Mouse (Mus musculus) right cerebral cortex, postnatal 4 days (tissue): ENCODE data around the gene Nynrin.

Source experiments
- DNase-seq: peaks from one replicate; pipeline ENCODE4 v3.0.0-alpha.2; 2022

Gene Nynrin

DNA sequence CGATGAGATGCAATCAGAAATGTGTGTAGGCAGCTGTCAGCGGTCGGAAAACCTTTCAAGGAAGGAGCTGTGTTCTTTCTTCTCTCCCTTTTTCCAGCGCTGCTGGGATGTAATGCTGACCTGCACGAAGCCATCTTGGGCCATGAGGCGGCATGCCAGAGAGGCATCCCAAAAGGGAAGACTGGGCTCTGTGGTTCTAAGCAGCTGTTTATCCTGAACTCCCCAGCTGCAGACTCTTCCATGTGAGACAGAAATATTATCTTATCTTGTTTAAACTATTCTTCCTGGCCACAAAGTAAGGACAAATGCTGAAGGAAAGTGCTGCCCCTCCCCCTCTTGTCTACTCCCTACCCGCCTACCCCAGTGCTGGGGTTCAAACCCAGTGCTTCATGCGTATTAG, 27.2 kb downstream of the Nynrin start:
- no peak for DNase-seq

DNA sequence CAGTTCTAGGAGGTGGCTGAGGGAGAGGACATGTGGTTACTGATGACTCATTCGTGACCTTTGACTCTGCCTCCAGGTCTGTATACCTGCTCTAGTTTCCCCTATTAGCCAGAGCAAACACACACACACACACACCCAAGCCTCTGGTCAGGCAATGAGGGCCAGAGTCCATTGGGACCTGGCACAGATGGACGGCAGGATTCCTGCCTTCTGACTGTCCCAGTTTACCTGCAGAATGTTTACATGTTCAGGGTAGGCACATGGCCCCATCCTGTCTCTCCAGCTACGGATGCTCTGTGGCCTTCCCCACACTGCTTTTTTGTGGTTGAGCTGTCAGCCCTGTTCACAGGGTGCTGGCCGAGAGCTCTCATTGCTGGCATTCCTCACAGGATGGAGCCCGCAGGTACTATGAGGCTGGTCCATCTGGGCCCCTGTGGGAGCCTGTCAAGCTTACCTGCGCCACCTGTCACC, 28.4 kb downstream of the Nynrin start:
- no peak for DNase-seq

DNA sequence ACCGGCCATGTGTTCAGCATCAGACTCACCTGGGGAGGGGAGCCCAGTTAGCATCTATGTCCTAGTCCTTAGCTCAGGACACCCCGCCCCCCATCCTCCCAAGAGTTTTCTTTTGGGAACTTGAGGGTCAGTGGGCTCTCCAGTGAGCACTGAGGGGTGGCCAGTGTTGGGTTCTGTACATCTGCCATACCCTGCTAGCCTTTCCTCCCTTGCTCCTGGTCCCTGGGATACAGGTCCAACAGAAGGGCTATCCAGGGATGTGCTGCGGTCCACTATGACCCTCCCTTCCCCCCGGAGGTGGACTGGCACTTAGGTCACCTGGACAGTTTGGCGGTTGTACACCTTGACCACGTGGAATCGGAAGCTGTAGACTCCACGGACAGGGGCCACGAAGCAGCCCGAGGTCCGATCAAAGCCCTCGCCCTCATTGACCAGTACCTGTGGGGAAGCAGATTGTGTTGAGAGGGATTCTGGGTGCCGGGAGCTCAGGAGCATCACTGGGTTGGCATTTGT, 29.4 kb downstream of the Nynrin start:
- DNase-seq = no peak

DNA sequence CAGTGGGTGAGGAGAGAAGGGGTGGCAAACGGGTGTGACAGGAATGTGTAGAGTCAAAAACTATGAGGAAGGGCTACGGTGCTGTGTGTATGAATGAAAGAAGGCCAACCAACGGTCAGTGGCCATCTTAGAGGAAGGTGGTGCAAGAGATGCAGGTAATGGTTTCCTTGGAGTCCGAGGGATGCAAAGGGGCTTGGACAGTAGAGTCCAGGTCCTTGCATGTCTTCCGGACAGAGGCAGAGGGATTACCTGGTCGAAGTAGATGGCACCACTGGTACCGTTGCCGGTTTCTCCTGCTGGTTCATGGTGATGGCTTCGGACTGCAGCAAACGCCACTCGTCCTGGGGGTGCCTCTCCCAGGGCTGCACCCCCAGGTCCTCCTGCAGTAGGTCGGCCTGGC, 29.9 kb downstream of the Nynrin start:
- no peak for DNase-seq

DNA sequence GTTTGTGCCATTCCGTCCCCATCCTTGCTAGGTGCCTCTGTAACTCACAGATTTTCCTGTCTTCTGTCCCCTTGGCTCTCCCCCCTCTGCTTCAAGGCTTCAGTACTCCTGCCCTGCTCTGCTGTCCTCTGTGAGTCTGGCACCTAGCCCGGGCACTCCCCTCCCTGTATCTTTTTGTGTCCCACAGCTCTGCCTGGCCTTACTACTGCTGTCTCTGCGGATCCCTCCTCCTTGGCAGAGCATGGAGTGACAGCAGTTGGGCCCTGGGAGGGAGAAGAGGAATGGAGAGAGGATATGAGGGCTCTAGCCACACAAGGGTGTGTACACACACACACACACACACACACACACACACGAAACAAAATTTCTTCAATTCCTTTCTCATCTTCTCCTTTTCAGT, 30.4 kb downstream of the Nynrin start, which contains the start of gene Cbln3:
TSS of gene Cbln3 (minus strand) at position 227 of the 400 bp plus-strand sequence.
- DNase-seq = peak; percentile 47

DNA sequence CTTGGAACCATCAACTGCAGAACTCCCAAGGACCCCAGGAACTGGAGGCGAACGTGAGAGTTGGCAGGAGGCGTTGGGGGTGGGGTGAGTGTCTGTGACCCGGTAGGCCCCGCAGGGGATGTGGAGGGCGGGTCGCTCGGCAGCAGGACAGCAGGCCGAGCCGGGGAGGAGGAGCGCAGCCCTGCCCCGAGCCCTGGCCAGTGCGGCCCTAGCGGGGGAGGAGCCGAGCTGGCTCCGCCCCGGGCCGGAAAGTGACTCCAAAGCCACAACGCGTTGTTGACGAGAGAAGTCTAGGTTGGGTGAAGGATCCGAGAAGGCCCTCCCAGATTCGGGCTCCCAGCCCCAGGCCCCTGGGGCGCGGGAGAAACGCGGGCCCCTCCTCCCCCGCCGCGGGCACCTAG, 30.9 kb downstream of the Nynrin start, which contains the start of gene Khnyn:
TSS of gene Khnyn (plus strand) at position 235 of the 401 bp plus-strand sequence.
- DNase-seq = peak; percentile 66

DNA sequence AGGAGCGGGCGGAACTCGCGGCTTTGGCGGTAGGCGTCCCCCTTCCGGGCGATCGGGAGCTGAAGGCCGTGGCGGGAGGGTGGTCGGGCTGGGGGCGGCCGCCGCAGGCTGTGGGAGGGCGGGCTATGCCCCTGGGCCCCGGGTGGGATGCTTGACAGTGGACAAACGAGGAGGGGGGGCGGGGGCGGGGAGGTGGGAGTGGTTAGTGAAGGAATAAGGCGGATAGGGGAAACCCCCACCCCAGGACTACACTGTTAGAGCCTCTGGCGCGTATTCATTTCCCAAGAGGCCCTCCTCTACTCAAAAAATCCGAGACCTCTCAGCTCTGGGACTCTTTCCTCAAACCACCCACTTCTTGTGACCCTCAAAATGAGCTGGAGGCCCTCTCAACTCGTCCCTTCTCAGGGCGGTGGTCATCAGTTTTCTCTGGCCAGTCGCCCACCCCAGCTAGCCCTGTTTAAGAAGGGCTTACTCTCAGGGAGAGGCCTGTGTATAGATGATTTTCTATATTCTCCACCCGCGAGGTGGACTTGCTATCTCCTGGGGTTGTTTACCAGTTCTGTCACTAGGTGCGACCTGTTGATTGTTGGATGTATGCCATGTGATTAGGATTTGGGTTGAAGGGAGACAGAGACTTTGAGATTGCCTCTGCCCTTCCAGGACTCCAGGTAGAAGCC, 31.4 kb downstream of the Nynrin start:
- no peak for DNase-seq

DNA sequence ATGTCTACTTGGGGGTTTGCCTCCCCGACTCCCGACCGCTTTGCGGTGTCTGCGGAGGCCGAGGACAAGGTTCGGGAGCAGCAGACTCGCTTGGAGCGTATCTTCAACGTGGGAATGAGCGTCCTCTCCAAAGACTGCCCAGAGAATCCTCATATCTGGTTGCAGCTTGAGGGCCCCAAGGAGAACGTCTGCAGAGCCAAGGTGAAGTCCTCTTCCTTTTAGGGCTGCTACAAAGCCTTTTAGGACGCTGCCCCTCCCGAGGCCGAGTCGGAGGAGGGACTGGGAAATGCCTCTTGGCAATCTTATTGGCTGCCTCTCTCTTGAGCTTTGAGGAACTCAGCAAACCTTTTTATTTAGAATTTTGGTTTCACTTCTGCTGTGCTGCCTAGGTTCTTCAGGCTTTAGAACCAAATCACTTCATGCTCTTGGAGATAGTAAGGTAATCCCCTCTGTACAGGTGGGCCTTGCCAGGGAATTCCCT, 32.0 kb downstream of the Nynrin start:
- DNase-seq = no peak

DNA sequence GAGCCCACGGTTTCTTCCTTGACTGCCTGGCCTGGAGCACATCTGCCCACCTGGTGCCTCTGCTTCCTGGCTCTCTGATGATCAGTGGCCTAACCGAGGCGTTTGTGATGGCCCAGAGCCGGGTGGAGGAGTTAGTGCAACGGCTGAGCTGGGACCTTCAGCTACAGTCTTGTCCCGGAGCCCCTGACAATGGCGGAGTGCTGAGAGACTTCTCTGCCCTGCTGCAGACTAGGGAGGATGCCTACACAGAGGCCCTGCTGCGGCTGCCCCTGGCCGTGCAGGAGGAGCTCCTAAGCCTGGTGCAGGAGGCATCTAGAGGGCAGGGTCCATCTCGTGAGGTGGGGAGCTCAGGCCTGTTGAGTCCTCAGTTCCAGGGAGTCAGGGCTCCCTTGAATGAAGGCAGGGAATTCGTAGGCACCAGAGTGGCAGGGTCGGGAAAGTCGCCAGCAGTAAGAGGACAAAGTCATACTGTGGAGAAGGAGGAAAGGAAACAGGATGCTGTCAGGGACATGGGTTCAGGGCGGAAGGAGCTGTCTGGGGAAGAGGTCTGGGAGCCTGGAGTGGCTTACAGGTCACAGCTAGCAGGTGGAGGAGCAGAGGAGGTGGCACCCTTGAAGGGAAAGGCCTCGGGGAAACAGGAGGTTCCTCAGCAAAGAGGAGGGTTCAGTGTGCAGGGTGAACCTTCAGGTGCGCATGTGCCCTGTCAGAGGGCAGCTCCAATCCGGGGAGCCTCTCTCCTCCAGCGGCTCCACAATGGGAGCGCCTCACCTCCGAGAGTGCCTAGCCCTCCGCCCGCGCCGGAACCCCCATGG, 33.0 kb downstream of the Nynrin start:
- DNase-seq = no peak

DNA sequence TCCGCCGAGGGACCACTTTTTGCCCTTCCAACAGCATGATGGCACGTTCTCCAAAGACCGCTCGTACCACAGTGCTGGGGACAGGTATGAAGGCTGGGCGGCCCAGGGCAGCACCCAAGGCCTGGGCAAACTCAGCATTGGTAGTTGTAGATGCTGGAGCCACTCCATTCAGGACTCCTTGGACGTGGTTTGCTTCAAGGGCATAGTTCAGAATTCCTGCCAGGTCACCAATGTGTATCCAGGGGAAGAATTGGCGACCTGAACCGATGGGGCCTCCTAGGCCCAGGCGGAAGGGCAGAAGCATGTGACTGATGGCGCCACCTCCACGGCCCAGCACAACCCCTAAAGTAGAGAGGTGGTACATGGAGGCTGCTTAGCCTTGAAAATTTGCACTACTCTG, 43.9 kb downstream of the Nynrin start:
- no peak for DNase-seq

DNA sequence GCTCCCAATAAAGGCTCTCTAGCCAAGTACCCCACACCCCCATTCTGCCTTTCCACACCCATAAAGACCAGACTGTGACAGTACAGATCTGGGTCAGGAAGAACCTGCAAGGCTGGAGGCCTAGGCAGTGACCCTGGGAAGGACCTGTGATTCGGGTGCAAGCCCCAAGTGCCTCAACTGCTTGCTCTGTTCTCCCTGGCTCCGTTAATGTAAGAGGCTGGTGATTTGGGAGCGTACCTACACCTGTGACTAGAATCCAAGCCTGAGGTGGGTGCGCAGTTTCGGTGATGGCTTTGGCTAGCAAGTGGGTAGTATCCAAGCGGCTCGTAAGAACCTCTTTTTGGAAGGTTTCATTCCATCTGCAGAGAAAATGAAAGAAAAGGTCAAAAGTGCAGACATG, 45.1 kb downstream of the Nynrin start:
- DNase-seq = no peak

DNA sequence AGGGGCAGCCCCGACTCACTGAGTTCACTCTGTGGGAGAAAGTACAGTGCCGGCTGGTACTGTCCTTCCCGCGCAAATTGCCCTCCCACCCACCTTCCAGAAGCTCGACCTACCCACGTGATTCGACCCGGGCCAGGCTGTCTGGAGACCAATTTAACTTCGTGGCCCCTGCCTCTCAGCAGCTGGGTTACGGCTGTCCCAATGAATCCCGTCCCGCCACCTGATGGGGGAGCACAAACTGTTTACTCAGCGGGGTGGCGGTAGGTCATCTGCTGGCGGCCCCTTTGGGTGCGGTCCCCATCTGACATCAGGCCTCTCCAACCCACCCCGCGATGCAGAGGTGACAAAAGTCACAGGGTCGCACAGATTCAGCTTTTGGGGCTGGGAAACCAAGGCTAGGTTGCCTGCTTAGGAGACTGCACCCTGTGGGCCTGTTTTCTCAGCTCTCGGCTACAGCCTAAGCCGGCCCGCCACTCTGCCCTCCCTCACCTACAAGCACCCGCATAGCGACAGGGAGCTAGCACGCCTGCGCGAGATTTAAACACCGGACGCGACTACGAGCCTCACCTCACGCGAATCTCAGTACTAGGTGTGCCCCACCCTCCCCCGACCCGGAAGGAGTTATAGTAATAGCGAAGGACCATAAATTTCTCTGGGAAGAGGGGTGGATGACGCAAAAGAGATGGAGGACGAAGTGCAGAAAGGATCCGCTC, 46.0 kb downstream of the Nynrin start, which contains the start of gene Sdr39u1:
TSS of gene Sdr39u1 (minus strand) at position 593 of the 713 bp plus-strand sequence.
- peak; percentile 85 for DNase-seq

DNA sequence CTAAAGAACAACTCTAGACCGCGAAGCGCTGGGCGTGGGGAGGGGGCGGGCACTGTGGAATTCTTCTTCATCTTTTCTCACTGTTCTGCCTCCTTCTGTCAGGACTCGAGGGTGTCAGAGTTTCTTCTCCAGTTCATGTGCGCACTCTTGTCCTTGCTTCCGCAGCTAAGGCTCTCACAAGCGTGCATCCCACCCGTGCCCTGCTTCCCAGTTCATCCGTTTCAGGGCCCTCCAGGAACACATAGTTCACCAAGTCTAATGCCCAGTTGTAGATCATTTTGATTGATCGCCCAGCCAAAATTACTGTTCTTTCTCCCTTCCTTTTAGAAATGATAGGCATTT, 46.6 kb downstream of the Nynrin start:
- no peak for DNase-seq

DNA sequence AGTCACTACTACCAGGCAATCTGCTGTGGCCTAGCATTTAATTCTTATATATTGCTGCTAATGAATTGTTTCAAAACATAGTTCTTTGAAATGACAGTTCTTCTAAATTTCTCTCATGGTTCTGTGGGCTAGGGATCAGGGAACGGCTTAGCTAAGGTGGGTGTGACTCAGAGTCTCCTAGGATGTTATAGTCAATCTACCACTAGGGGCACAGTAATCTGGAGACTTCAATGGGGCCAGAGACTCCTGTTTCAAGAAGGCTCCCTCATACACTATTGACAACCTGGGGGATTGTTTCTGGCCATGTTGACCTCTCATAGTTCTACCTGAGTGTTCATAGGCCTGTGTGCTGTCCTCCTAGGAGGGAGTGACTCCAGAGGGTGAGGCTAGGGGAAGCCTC, 51.7 kb downstream of the Nynrin start:
- DNase-seq = no peak

DNA sequence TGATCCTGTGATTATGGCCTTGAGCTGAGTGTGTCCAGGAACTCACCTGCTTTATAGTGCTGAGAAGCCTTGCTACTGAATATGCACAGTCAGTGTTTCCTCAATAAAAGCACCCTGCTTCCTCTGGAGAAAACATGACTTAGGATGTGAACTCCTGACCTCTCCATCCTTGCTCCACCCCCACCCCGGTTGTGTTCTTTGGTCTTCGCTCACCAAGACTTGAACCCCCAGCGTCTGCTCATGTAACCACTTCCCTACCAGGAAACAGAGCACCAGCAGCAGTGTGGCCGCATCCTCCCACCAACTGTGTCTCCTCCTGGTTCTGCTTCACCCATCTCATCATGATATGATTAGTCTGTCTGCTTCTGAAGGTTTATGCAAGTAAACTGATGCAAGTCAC, 59.6 kb downstream of the Nynrin start:
- DNase-seq = no peak

DNA sequence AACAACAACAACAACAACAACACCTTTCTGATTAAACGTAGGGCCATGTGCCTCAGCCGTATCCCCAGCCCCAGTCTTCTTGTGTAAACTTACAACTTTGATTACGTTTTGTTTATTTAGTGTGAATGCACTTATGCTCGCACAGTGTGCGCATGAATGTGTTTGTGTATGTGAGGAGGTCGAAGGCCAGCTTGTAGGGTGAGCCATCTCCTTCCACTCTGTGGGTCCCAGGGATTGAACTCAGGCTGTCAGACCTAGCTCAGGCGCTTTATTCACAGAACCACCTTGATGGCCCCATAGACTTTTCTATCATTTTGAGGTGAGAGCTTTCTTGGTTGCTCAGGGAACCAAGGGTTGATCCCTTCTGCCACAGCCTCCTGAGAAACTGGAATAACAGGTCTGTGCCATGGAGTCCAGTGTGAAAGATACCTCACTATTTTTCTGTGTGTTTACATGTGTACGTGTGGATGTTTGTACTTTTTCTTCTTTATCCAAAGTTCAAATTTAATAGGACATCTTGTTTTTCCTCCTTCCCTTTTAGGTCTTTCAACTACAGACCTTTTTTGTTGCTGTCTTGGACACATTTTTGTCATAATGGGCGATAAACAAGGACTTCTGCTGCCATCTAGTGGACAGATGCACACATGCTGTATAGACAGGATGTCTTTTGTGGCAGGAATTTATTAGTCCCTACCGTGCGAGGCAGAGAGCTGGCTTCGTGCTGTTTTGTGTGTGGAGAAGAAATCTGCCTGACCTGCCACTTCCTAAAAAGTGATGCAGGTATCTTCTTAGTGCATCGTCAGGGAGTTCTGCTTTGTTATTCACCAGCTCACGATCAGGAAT, 64.7 kb downstream of the Nynrin start:
- DNase-seq = peak; percentile 68

DNA sequence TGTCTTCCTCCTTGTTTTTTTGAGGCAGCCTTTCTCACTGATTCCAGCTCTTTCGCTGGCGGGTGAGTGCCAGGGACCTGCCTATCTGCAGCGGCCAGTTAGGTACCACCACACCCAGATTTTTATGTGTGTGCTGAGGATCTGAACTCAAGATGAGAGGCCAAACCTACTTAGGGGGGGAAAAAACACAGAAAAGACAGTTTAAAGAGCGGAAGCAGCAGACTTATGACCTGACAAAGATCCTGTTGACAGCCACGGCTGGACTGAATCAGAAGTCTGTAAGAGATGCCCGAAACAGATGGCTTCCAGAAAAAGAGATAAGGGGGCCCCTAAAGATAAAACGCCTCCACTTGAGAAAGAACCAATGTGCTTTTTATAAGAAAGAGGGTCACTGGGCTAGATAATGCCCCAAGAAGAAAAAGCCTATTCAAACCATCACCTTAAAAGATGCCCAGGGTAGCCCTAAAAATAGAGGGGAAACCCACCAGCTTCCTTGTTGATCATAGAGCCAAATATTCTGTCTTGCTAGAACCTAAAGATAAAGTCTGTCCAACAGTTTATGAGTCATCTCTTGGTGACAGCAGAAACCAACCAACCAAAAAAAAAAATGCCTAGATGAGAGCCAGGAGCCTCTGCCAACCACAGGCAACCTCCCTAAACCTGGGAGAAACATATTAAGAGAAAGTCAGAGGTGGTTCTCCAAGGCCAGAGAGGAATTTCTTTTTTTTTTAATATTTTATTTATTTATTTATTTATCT, 68.8 kb downstream of the Nynrin start:
- no peak for DNase-seq
